Mouse (Mus musculus) kidney, embryonic 16.5 days (tissue): ENCODE measurements at regions not wholly inside any gene's neighbourhood (a gene's known extent, or its start where the extent isn't known, plus 50 kb on each side); places are given as distances from the start of the nearest gene placed in this dataset.

Experiments
- ATAC-seq: fragments of 200-750 bp; cut with Nextera tagmentation; 2 replicates; pipeline ENCODE4 v1.8.0; 2017; ENCODE audit warnings: moderate TSS enrichment; ENCODE audit not compliant: low FRiP score, low TSS enrichment
- H3K27ac ChIP-seq: fragments of 300-500 bp; sonication (generic); 2 replicates; pipeline ENCODE4 v1.5.1; 2014; ENCODE audit warnings: low read length
- H3K27me3 ChIP-seq: fragments of 300-500 bp; sonication (generic); 2 replicates; pipeline ENCODE4 v1.6.1; 2014; ENCODE audit warnings: low read length, control low read depth, mixed read lengths; ENCODE audit not compliant: insufficient read depth
- H3K36me3 ChIP-seq: fragments of 300-500 bp; sonication (generic); 2 replicates; pipeline ENCODE4 v1.6.1; 2014; ENCODE audit warnings: low read length, control low read depth, mixed read lengths; ENCODE audit not compliant: insufficient read depth
- H3K4me1 ChIP-seq: fragments of 300-500 bp; sonication (generic); 2 replicates; pipeline ENCODE4 v1.6.1; 2014; ENCODE audit warnings: low read length, control low read depth, mixed read lengths; ENCODE audit not compliant: insufficient read depth
- H3K4me2 ChIP-seq: fragments of 300-500 bp; sonication (generic); replicated peaks from 2 replicates; pipeline ENCODE4 v1.6.1; 2014; ENCODE audit warnings: low read depth, low read length
- H3K4me3 ChIP-seq: fragments of 300-500 bp; sonication (generic); 2 replicates; pipeline ENCODE4 v1.5.1; 2014; ENCODE audit warnings: mild to moderate bottlenecking, low read length
- H3K9ac ChIP-seq: fragments of 300-500 bp; sonication (generic); replicated peaks from 2 replicates; pipeline ENCODE4 v1.6.1; 2014; ENCODE audit warnings: low read length
- H3K9me3 ChIP-seq: fragments of 300-500 bp; sonication (generic); 2 replicates; pipeline ENCODE4 v1.6.1; 2016; ENCODE audit warnings: low read length, control low read depth
- WGBS: fragments of 180-500 bp; shearing (Covaris S2); extraction: QIAGEN DNeasy Blood & Tissue Kit; methylation state at CpG from one replicate; pipeline ENCODE4 v1.1.7; 2014; 5-methylcytosine and 5-hydroxymethylcytosine counted together

DNA sequence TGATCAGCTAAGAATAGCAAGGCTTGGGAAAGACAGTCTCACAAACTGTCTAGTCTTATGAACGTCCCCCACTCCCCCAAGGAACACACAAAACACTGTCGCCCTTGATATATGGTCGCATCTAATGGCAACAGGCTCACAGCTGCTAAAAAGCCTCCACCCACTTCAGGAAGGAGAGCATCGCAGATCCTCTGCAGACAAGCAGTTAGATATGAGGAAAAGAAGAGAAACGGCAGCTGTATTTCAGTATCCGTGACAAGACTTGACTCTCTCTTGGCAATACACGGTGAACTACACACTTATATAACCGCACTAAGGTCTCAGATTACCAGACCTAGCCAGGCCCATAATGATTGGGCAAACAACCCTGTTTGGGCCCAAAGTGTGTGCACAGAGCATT lies 161.5 kb upstream of the Sh3bp4 start:
- no peaks in the 10 kb centered on the region for H3K36me3 ChIP-seq
- no peak overlapping the region for H3K4me2 ChIP-seq
- no peaks in the 10 kb centered on the region for H3K9me3 ChIP-seq
- H3K4me1 ChIP-seq = peaks cover 11% of the 10 kb centered on the region
- 33% methylated on average over 8 of the region's 8 CpGs for WGBS
- no peak overlapping the region for H3K4me3 ChIP-seq
- ATAC-seq = 0 out of 2 replicates have a peak, but pooled peaks have one; percentile 14
- no peaks in the 10 kb centered on the region for H3K27me3 ChIP-seq
- H3K27ac ChIP-seq = no peak overlapping the region
- H3K9ac ChIP-seq = no peak overlapping the region

DNA sequence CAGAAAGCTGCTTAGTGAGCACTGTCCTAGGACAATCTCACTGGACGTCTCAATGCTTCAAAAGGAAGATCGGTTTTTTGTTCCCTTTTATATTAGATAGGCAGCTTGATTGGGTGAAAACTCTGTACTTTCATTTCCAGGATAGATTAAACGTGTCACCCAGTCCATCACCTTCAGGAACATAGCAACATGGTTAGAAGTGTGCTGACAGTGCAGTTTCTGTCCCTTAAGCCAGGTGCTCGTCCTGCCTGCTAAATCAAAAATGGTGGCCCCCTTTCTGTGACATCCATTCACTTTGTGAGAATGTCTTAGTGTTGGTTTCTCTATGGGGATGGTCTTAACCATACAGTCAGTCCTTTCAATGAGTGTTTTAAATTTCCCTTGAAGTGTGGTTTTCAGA lies 160.9 kb upstream of the Sh3bp4 start:
- H3K4me2 ChIP-seq = no peak overlapping the region
- H3K9ac ChIP-seq = no peak overlapping the region
- H3K9me3 ChIP-seq = peaks cover 3% of the 10 kb centered on the region
- no peak for ATAC-seq
- H3K4me3 ChIP-seq = no peak overlapping the region
- 70% methylated on average over 4 of the region's 4 CpGs for WGBS
- H3K4me1 ChIP-seq = peaks cover 11% of the 10 kb centered on the region
- H3K27ac ChIP-seq = no peak overlapping the region
- no peaks in the 10 kb centered on the region for H3K36me3 ChIP-seq
- H3K27me3 ChIP-seq = no peaks in the 10 kb centered on the region

- Histone ChIP-seq H3K4me1 (peaks cover 11% of the 10 kb centered on the region), H3K9ac (no peak overlapping the region), H3K27ac (no peak overlapping the region), H3K27me3 (no peaks in the 10 kb centered on the region), H3K9me3 (peaks cover 6% of the 10 kb centered on the region), H3K4me3 (no peak overlapping the region), H3K4me2 (no peak overlapping the region), H3K36me3 (no peaks in the 10 kb centered on the region)
- 73% methylated on average over 6 of the region's 6 CpGs for WGBS
- ATAC-seq = no peak
Measured at GRCm38 (mm10) chr1:88909864-88910573, 160.2 kb upstream of the Sh3bp4 start.

DNA sequence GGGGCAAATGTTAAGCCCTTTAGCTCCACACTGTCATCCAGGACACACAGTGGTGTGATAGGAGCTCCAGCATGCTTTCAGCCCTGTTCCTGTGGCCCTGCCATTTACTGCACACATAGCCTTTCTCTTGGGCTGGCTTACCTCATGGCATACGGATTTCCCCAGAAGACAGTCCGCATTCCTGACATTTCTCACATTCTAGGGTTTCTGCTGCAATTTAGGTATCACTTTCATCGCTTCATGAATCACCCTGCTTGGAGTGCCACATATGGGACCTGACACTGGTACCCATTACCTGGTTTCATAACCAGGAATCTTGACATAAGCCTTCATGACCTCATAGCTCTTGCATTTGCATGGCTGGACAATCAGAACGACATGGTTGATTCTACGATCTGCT lies 158.5 kb upstream of the Sh3bp4 start:
- H3K9me3 ChIP-seq = peaks cover 6% of the 10 kb centered on the region
- no peak overlapping the region for H3K4me3 ChIP-seq
- no peaks in the 10 kb centered on the region for H3K27me3 ChIP-seq
- H3K4me2 ChIP-seq = no peak overlapping the region
- no peak overlapping the region for H3K27ac ChIP-seq
- no peak overlapping the region for H3K9ac ChIP-seq
- peaks cover 11% of the 10 kb centered on the region for H3K4me1 ChIP-seq
- WGBS = 74% methylated on average over 5 of the region's 5 CpGs
- ATAC-seq = no peak
- no peaks in the 10 kb centered on the region for H3K36me3 ChIP-seq

DNA sequence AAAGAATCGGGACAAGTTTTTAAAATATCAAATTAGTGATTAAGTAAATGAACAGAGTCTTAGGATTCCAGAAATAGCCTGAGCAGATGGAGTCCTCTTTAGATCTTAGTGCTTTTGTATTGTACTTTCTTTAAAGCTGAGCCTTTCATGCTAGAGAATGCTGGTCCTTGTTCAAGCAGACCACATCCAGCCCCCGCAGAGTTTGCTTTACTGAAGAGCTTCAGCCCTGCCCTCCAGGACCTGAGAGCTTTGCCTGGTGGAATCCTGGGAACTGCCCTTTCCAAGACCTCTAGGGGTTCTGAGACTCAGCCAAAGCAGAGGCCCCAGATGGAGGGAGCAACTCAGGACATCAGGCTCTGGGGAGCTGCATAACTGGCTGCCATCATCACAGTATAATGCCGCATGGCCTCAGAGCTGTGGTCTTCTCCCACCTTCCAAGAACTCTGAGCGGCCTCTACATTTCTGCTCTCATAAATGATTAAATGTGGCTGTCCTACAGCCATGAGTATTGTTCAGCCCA lies 153.6 kb upstream of the Sh3bp4 start:
- H3K9ac ChIP-seq = no peak overlapping the region
- no peak for ATAC-seq
- WGBS = 84% methylated on average over 4 of the region's 4 CpGs
- H3K4me2 ChIP-seq = no peak overlapping the region
- no peaks in the 10 kb centered on the region for H3K4me1 ChIP-seq
- no peak overlapping the region for H3K27ac ChIP-seq
- H3K9me3 ChIP-seq = peaks cover 8% of the 10 kb centered on the region
- H3K4me3 ChIP-seq = no peak overlapping the region
- no peaks in the 10 kb centered on the region for H3K27me3 ChIP-seq
- H3K36me3 ChIP-seq = no peaks in the 10 kb centered on the region

- no peak overlapping the region for H3K4me2 ChIP-seq
- no peak overlapping the region for H3K4me3 ChIP-seq
- no peaks in the 10 kb centered on the region for H3K27me3 ChIP-seq
- no peaks in the 10 kb centered on the region for H3K36me3 ChIP-seq
- H3K9ac ChIP-seq = no peak overlapping the region
- H3K9me3 ChIP-seq = 0 out of 2 replicates have a peak, but pooled peaks cover 2% of the 10 kb centered on the region
- H3K4me1 ChIP-seq = peaks cover 9% of the 10 kb centered on the region
- no peak overlapping the region for H3K27ac ChIP-seq
- WGBS = 77% methylated on average over 2 of the region's 2 CpGs
- no peak for ATAC-seq
Measured at GRCm38 (mm10) chr1:88921401-88921800, 148.8 kb upstream of the Sh3bp4 start.

- Histone ChIP-seq H3K9me3 (no peaks in the 10 kb centered on the region), H3K27me3 (no peaks in the 10 kb centered on the region), H3K4me1 (peaks cover 9% of the 10 kb centered on the region), H3K9ac (no peak overlapping the region), H3K36me3 (no peaks in the 10 kb centered on the region), H3K27ac (no peak overlapping the region), H3K4me2 (no peak overlapping the region), H3K4me3 (no peak overlapping the region)
- ATAC-seq = peak; percentile 77
- WGBS = 51% methylated on average over 7 of the region's 7 CpGs
Measured at GRCm38 (mm10) chr1:88923791-88924581, 146.2 kb upstream of the Sh3bp4 start.

DNA sequence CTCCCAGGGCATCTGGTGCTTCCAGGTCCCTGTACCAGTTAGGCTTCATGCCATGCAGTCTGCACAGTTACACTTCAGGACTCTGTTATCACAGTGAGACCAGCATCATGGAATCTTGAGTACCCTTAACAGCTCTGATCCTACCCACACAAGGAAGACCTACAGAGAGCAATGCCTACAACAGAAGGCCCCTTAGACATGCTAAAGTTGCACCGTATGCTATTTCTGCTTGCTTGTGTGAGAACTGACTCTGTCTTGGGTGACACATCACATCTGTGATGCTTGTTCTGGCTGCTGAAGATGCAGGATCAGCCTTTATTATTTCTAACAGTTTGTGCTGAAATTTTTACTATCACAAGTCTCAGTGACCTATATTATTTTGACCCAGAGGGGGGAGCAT lies 135.0 kb upstream of the Sh3bp4 start:
- no peak overlapping the region for H3K4me2 ChIP-seq
- H3K9ac ChIP-seq = no peak overlapping the region
- no peak overlapping the region for H3K27ac ChIP-seq
- H3K9me3 ChIP-seq = no peaks in the 10 kb centered on the region
- peaks cover 15% of the 10 kb centered on the region for H3K4me1 ChIP-seq
- 87% methylated on average over 1 of the region's 1 CpGs for whole genome bisulfite sequencing
- H3K4me3 ChIP-seq = no peak overlapping the region
- no peaks in the 10 kb centered on the region for H3K36me3 ChIP-seq
- no peaks in the 10 kb centered on the region for H3K27me3 ChIP-seq
- no peak for ATAC-seq

DNA sequence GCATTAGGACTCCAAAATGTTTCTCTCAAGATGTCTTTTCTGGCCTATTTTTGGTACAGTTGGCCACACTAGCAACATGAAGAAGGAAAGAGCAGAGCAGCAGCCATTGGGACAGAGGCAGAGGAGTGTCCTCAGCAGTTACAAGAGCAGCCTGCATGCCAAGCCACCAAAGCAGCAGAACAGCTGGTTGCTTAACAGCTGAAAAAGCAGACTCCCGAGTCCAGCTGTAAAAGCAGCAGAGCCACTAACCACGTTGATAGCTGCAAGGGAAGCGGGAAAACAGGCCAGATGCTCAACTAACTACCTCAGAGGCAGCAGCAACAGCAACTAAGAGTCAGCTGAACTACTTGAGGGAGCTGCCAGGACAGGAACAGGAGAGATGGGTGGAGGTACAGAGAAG lies 134.4 kb upstream of the Sh3bp4 start:
- Histone ChIP-seq H3K9ac (no peak overlapping the region), H3K27me3 (no peaks in the 10 kb centered on the region), H3K4me2 (no peak overlapping the region), H3K4me3 (no peak overlapping the region), H3K36me3 (no peaks in the 10 kb centered on the region), H3K4me1 (peaks cover 15% of the 10 kb centered on the region), H3K9me3 (no peaks in the 10 kb centered on the region), H3K27ac (no peak overlapping the region)
- WGBS = 81% methylated on average over 3 of the region's 3 CpGs
- no peak for ATAC-seq

- no peaks in the 10 kb centered on the region for H3K27me3 ChIP-seq
- peaks cover 15% of the 10 kb centered on the region for H3K4me1 ChIP-seq
- WGBS = 96% methylated on average over 1 of the region's 1 CpGs
Measured at GRCm38 (mm10) chr1:88937327-88937726, 132.9 kb upstream of the Sh3bp4 start.

More at GRCm38 (mm10) chr1:88937327-88937726, 132.9 kb upstream of the Sh3bp4 start:
- no peak overlapping the region for H3K4me3 ChIP-seq
- no peaks in the 10 kb centered on the region for H3K36me3 ChIP-seq
- no peak overlapping the region for H3K9ac ChIP-seq
- ATAC-seq = no peak
- no peak overlapping the region for H3K27ac ChIP-seq
- no peak overlapping the region for H3K4me2 ChIP-seq
- H3K9me3 ChIP-seq = no peaks in the 10 kb centered on the region
